Mouse (Mus musculus) intestine, embryonic 15.5 days (tissue): ENCODE measurements around the gene Olfr319. TPM values are rescaled to one million over a fixed set of nuclear protein-coding genes. Genes with fewer than 3 reads are reported as not detected.
"Not testable (repeated sequence)": the region's sequence is repeated elsewhere in the genome, so short reads cannot be mapped to it uniquely, and the experiment has no call there.

ENCODE experiments used
- ATAC-seq: fragments of 200-750 bp; cut with Nextera tagmentation; 2 replicates; pipeline ENCODE4 v1.8.0; 2017; ENCODE audit warnings: moderate TSS enrichment, moderate library complexity
- H3K27ac ChIP-seq: fragments of 300-500 bp; sonication (generic); 2 replicates; pipeline ENCODE4 v1.5.1; 2015; ENCODE audit warnings: mild to moderate bottlenecking, inconsistent platforms
- H3K27me3 ChIP-seq: fragments of 300-500 bp; sonication (generic); replicated peaks from 2 replicates; pipeline ENCODE4 v1.6.1; 2015; ENCODE audit warnings: inconsistent platforms
- H3K36me3 ChIP-seq: fragments of 300-500 bp; sonication (generic); 2 replicates; pipeline ENCODE4 v1.6.1; 2015; ENCODE audit warnings: inconsistent platforms
- H3K4me1 ChIP-seq: fragments of 300-500 bp; sonication (generic); replicated peaks from 2 replicates; pipeline ENCODE4 v1.6.1; 2015; ENCODE audit warnings: inconsistent platforms
- H3K4me2 ChIP-seq: fragments of 300-500 bp; sonication (generic); replicated peaks from 2 replicates; pipeline ENCODE4 v1.6.1; 2015; ENCODE audit warnings: mild to moderate bottlenecking, inconsistent platforms
- H3K4me3 ChIP-seq: fragments of 300-500 bp; sonication (generic); replicated peaks from 2 replicates; pipeline ENCODE4 v1.5.1; 2015; ENCODE audit warnings: inconsistent platforms
- H3K9ac ChIP-seq: fragments of 300-500 bp; sonication (generic); 2 replicates; pipeline ENCODE4 v1.6.1; 2015; ENCODE audit warnings: inconsistent platforms
- H3K9me3 ChIP-seq: fragments of 300-500 bp; sonication (generic); 2 replicates; pipeline ENCODE4 v1.6.1; 2016; ENCODE audit warnings: inconsistent platforms
- WGBS: fragments of 180-500 bp; shearing (Covaris S2); methylation state at CpG from one replicate; pipeline ENCODE4 v1.1.7; 2015; 5-methylcytosine and 5-hydroxymethylcytosine counted together
- polyA plus RNA-seq: library from polyadenylated mRNA; unstranded; fragments of >200 nt; fragmentation: Nextera tagmentation; extraction: Ambion mirVana; gene quantifications from 2 replicates; pipeline ENCODE4 v1.2.1, GENCODE M21; 2015

Olfr319 gene
- polyA plus RNA-seq, 1 experiment from 2014 or later: not detected

GRCm38 (mm10) chr11:58751096-58751495, 52.1 kb downstream of the Olfr319 start:
- H3K27ac ChIP-seq, H3K9me3 ChIP-seq, H3K4me1 ChIP-seq, H3K36me3 ChIP-seq, H3K9ac ChIP-seq, ATAC-seq, H3K4me3 ChIP-seq, H3K27me3 ChIP-seq, H3K4me2 ChIP-seq: not testable (repeated sequence)
- 73% methylated on average over 18 of the region's 18 CpGs for WGBS

- ATAC-seq: no peak
- no peaks in the 10 kb centered on the region for H3K36me3 ChIP-seq
- no peak within 1 kb of the TSS for H3K4me2 ChIP-seq
- H3K9me3 ChIP-seq: no peaks in the 10 kb centered on the region
- no peak within 1 kb of the TSS for H3K4me3 ChIP-seq
- 79% methylated on average over 2 of the region's 2 CpGs for WGBS
- H3K27ac ChIP-seq: no peak within 1 kb of the TSS
- no peaks in the 10 kb centered on the region for H3K27me3 ChIP-seq
- H3K4me1 ChIP-seq: no peaks in the 10 kb centered on the region
- no peak within 1 kb of the TSS for H3K9ac ChIP-seq
Measured at GRCm38 (mm10) chr11:58752434-58752833, 53.5 kb downstream of the Olfr319 start, which contains the start of gene Olfr316. TSS of gene Olfr316 (plus strand) at chr11:58752734.

Other genes starting within 250 kb of the Olfr319 start
- not detected in 2 replicates for gene Lypd9, start 246.2 kb upstream of the Olfr319 start, polyA plus RNA-seq
- not detected in 2 replicates for gene Olfr30, start 236.9 kb upstream of the Olfr319 start, polyA plus RNA-seq
- gene Olfr332, start 206.6 kb upstream of the Olfr319 start, polyA plus RNA-seq: not detected in 2 replicates
- not detected in 2 replicates for gene Olfr331, start 196.6 kb upstream of the Olfr319 start, polyA plus RNA-seq
- not detected in 2 replicates for gene Olfr330, start 164.3 kb upstream of the Olfr319 start, polyA plus RNA-seq
- not detected in 2 replicates for gene Olfr329-ps, start 152.7 kb upstream of the Olfr319 start, polyA plus RNA-seq
- gene Olfr328, start 143.5 kb upstream of the Olfr319 start, polyA plus RNA-seq: 0.05 TPM in 1 of 2 replicates, not detected in the other
- not detected in 2 replicates for gene Olfr224, start 128.6 kb upstream of the Olfr319 start, polyA plus RNA-seq
- gene Olfr325, start 121.4 kb upstream of the Olfr319 start, polyA plus RNA-seq: not detected in 2 replicates
- not detected in 2 replicates for gene Olfr324, start 104.0 kb upstream of the Olfr319 start, polyA plus RNA-seq
- gene 2210407C18Rik, start 83.1 kb upstream of the Olfr319 start, polyA plus RNA-seq: 0.19 TPM in 1 of 2 replicates, not detected in the other
- gene Olfr323, start 68.7 kb upstream of the Olfr319 start, polyA plus RNA-seq: not detected in 2 replicates
- 0.16 and 0.23 TPM in 2 replicates for gene Trim58, start 58.7 kb upstream of the Olfr319 start, polyA plus RNA-seq
- not detected in 2 replicates for gene Olfr322, start 40.4 kb upstream of the Olfr319 start, polyA plus RNA-seq
- not detected in 2 replicates for gene Olfr320, start 18.1 kb upstream of the Olfr319 start, polyA plus RNA-seq
- not detected in 2 replicates for gene Olfr318, start 24.9 kb downstream of the Olfr319 start, polyA plus RNA-seq
- gene Olfr317, start 40.0 kb downstream of the Olfr319 start, polyA plus RNA-seq: not detected in 2 replicates
- not detected in 2 replicates for gene Olfr316, start 53.6 kb downstream of the Olfr319 start, polyA plus RNA-seq
- gene Olfr315, start 74.0 kb downstream of the Olfr319 start, polyA plus RNA-seq: not detected in 2 replicates
- gene Olfr314, start 83.8 kb downstream of the Olfr319 start, polyA plus RNA-seq: not detected in 2 replicates
- gene Fam183b, start 102.8 kb downstream of the Olfr319 start, polyA plus RNA-seq: 16.8 and 17.2 TPM in 2 replicates
- not detected in 2 replicates for gene Olfr313, start 115.8 kb downstream of the Olfr319 start, polyA plus RNA-seq
- gene Olfr312, start 130.1 kb downstream of the Olfr319 start, polyA plus RNA-seq: not detected in 2 replicates
- not detected in 2 replicates for gene Olfr311, start 140.1 kb downstream of the Olfr319 start, polyA plus RNA-seq
- 5.4 and 6.1 TPM in 2 replicates for gene Gm12258, start 148.0 kb downstream of the Olfr319 start, polyA plus RNA-seq
- gene 2810021J22Rik, start 168.1 kb downstream of the Olfr319 start, polyA plus RNA-seq: 6.1 and 7.3 TPM in 2 replicates
- gene Zfp39, start 205.1 kb downstream of the Olfr319 start, polyA plus RNA-seq: 3.7 and 4.6 TPM in 2 replicates
- gene Btnl10, start 218.7 kb downstream of the Olfr319 start, polyA plus RNA-seq: 0.27 and 0.34 TPM in 2 replicates
- gene Rnf187, start 239.8 kb downstream of the Olfr319 start, polyA plus RNA-seq: 201 and 207 TPM in 2 replicates
- 39.9 and 40.0 TPM in 2 replicates for gene Hist3h2ba, start 249.8 kb downstream of the Olfr319 start, polyA plus RNA-seq